In the genomic region with DNA sequence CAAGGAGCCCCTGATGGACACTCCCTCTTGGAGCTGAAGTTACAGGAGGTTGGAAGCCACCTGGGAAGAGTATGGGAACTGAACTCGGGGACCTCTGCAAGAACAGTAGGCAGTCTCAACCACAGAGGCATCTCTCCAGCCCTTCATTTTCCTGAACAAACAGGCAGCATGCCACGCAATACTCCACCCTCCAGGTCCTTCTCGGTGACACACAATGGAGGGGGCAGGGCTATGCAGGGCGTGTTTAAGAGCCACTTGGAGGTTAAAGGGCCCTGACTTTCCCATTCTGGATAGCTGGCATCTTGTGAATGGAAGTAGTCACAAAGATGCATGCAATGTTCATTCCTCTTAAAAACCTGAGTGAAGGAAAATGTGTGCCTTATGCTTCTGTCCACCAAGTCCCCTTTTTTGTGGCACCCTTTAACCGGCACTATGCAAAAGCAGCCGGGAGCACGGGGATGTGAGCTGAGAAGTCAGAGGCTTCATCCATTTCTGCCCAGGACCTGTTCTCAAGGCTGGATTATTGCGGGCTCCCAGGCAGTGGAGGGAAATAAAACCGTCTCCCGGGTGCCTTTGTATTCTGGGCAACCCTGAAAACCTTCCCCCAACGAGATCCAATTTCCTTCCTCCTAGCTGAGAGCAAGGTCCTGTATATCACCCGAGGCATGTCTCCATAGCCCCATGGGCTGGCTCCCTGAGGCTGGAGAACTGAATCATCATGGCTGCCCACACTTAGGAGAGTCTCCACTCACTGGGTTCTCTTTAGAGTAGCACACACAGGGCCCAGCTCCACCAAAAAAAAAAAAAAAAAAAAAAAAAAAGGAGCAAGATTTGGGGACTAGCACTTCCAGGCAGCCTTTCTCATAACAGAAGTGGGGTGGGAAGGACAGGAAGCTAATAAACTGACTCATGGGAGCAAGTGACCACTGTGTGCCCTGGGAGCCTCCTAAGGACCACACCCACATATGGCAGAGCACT, we compare ENCODE assay signal across 8 mouse cellular contexts. TPM values are rescaled to one million over a fixed set of nuclear protein-coding genes. Genes with fewer than 3 reads are reported as not detected.
DNase-seq lines count a peak whose midpoint lies in the region; ATAC-seq and TF ChIP-seq lines count a peak whose summit lies in the region.

No protein-coding gene starts in this region.

- H3K4me3 ChIP-seq in hindbrain, postnatal 0 days (ENCODE audit: low read length) = no peak overlapping the region

- no peak for TF ChIP-seq CTCF in hindbrain, postnatal 0 days (IDR thresholded peaks at IDR 0.05; ENCODE audit: low read depth)

- H3K36me3 ChIP-seq in hindbrain, postnatal 0 days (ENCODE audit: insufficient read depth, low read length) = no peaks in the 10 kb centered on the region

- no peak for ATAC-seq in hindbrain, postnatal 0 days
- no peak for ATAC-seq in erythroid progenitor cell, adult 5-6 weeks (replicated peaks; ENCODE audit: low FRiP score, poor library complexity, severe bottlenecking)

- DNase-seq in kidney, adult 18-20 months = peak; percentile 45
- DNase-seq in kidney, postnatal 10 days = no peak
- peak; percentile 59 for DNase-seq in brain, adult 2 months (ENCODE audit: low read depth, low spot score)
- DNase-seq in hindbrain, postnatal 0 days (ENCODE audit: low spot score) = no peak
- peak; percentile 86 for DNase-seq in lung, postnatal 10 days
- DNase-seq in layer of hippocampus, adult 9-11 months = no peak
- DNase-seq in yolk sac, embryonic 10.5 days (ENCODE audit: low spot score) = no peak

- no peaks in the 10 kb centered on the region for H3K27me3 ChIP-seq in hindbrain, postnatal 0 days (ENCODE audit: insufficient read depth, low read length)

- WGBS in hindbrain, postnatal 0 days = 26% methylated on average over 12 of the region's 12 CpGs

- peak overlapping the region; percentile 11; the same call in 1 of the 2 replicates for H3K4me2 ChIP-seq in hindbrain, postnatal 0 days (ENCODE audit: low read depth, low read length)

- H3K9ac ChIP-seq in hindbrain, postnatal 0 days (replicated peaks; ENCODE audit: low read length) = no peak overlapping the region

- H3K9me3 ChIP-seq in hindbrain, postnatal 0 days (ENCODE audit: low read length) = no peaks in the 10 kb centered on the region

- H3K4me1 ChIP-seq in hindbrain, postnatal 0 days (ENCODE audit: insufficient read depth, low read length) = peaks cover 16% of the 10 kb centered on the region; the same call in 1 of the 2 replicates

- H3K27ac ChIP-seq in hindbrain, postnatal 0 days = no peak overlapping the region

RNA-seq across cellular contexts. Expression of a gene that starts 42.8 kb away (rescaled TPM):
- 87.7 and 99.6 TPM in 2 replicates for total RNA-seq in hindbrain, postnatal 0 days (2014; rRNA removed)
- polyA plus RNA-seq in hindbrain, postnatal 0 days (2015; fragmentation: Nextera tagmentation; extraction: Ambion mirVana) = 140 and 144 TPM in 2 replicates
- 101 and 130 TPM in 2 replicates for total RNA-seq in erythroid progenitor cell, adult 5-6 weeks (2015; ENCODE audit: low replicate concordance)
- 269 and 272 TPM in 2 replicates for total RNA-seq in erythroid progenitor cell, adult 5-6 weeks (2017; ENCODE audit: low replicate concordance)

Comparison
In these comparisons a context has a peak if more than half of its experiments do, and no peak if none do; other contexts are left out.
1. DNase-seq: peak in kidney, adult 18-20 months (single experiment), brain, adult 2 months (single experiment) and lung, postnatal 10 days (single experiment); none in kidney, postnatal 10 days (single experiment), hindbrain, postnatal 0 days (single experiment), layer of hippocampus, adult 9-11 months (single experiment) and yolk sac, embryonic 10.5 days (single experiment).